Mouse (Mus musculus): ENCODE data around the gene Tfec.

Tfec gene

DNA sequence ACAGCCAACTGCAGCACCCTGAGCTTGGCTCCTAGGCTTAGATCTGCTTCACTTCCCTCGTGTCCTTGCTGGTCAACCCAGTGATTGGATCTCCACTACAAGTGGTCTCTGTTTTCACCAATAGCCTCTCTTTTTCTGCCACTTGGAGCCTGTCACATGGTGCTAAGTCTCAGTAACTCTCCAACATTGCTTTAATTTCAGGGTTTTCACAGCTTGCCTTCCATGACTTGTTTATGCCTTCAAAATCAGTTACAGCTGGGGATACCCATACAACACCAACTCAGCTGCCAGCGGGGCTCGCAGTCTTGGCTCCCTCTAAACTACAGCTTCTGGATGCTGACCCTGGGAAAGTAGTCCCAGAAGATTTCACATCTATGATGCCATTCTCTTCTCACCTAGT is 113.1 kb downstream of the Tfec start:
- no peak for DNase-seq
